Mouse (Mus musculus): ENCODE results near the gene Fbp1.

DNA sequence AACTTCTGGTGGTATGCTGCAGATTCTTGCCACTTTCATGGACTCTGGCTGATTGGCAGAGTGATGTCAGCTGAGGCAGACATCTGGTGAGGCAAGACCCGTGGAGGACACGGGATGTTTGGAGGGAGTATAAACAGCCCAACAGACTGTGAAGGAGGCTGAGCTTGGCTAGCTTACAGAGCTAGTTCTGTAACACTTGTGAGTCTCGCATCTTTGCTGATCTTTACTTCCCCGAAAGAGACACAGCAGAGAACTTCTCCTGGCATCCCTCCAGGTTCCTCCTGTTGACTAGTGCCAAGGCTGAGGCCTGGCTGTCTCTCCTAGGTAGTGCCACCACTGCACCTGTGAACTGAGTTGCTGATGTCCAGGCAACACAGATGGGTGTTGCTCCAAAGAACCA, 28.6 kb upstream of the Fbp1 start:
- TF ChIP-seq POLR2A (IDR thresholded peaks at IDR 0.05; ENCODE audit: low read depth, low read length), result no peak
- no peak for TF ChIP-seq CTCF (IDR thresholded peaks at IDR 0.05; ENCODE audit: extremely low read depth, insufficient read depth, insufficient read length, insufficient replicate concordance)
